Mouse (Mus musculus) spleen, postnatal 10 days (tissue): ENCODE measurements at regions not wholly inside any gene's neighbourhood (a gene's known extent, or its start where the extent isn't known, plus 50 kb on each side); places are given as distances from the start of the nearest gene placed in this dataset.

Source experiments
- DNase-seq, 2 experiments: peaks; one replicate each; pipeline ENCODE4 v3.0.0; 2021 to 2022; ENCODE audit warnings: low spot score in 2 of 2

GRCm38 (mm10) chr1:75833071-75833830 lies 287.2 kb downstream of the Slc4a3 start:
- no peak for DNase-seq

- DNase-seq: no peak
These were observed 288.3 kb downstream of the Slc4a3 start for GRCm38 (mm10) chr1:75834361-75834760.

GRCm38 (mm10) chr1:75839551-75840223 lies 293.6 kb downstream of the Slc4a3 start:
- DNase-seq: no peak

GRCm38 (mm10) chr1:75842396-75842795 lies 296.3 kb downstream of the Slc4a3 start:
- DNase-seq: no peak

GRCm38 (mm10) chr1:75843326-75843725 lies 297.3 kb downstream of the Slc4a3 start:
- DNase-seq: no peak

- DNase-seq: no peak
These were observed 298.1 kb downstream of the Slc4a3 start for GRCm38 (mm10) chr1:75844123-75844522.

GRCm38 (mm10) chr1:75844529-75844928 lies 298.5 kb downstream of the Slc4a3 start:
- DNase-seq: no peak

GRCm38 (mm10) chr1:75844981-75845380 lies 298.9 kb downstream of the Slc4a3 start:
- DNase-seq: no peak

- no peak for DNase-seq
These were observed 299.9 kb downstream of the Slc4a3 start for GRCm38 (mm10) chr1:75845771-75846535.

GRCm38 (mm10) chr1:75847681-75848080 lies 301.6 kb downstream of the Slc4a3 start:
- no peak for DNase-seq

- DNase-seq: no peak
These were observed 302.4 kb downstream of the Slc4a3 start for GRCm38 (mm10) chr1:75848436-75848835.

- DNase-seq: no peak
These were observed 304.1 kb downstream of the Slc4a3 start for GRCm38 (mm10) chr1:75850131-75850530.

GRCm38 (mm10) chr1:75858551-75859255 lies 312.6 kb downstream of the Slc4a3 start:
- no peak for DNase-seq

GRCm38 (mm10) chr1:75862757-75863156 lies 316.7 kb downstream of the Slc4a3 start:
- DNase-seq: no peak

GRCm38 (mm10) chr1:75866556-75866955 lies 320.5 kb downstream of the Slc4a3 start:
- no peak for DNase-seq

GRCm38 (mm10) chr1:75869414-75869813 lies 323.3 kb downstream of the Slc4a3 start:
- no peak for DNase-seq

- no peak for DNase-seq
These were observed 323.8 kb downstream of the Slc4a3 start for GRCm38 (mm10) chr1:75869846-75870245.

- DNase-seq: no peak
These were observed 327.8 kb downstream of the Slc4a3 start for GRCm38 (mm10) chr1:75873911-75874310.

GRCm38 (mm10) chr1:75877209-75877608 lies 331.1 kb downstream of the Slc4a3 start:
- no peak for DNase-seq

- no peak for DNase-seq
These were observed 339.6 kb downstream of the Slc4a3 start for GRCm38 (mm10) chr1:75885632-75886031.

GRCm38 (mm10) chr1:75888499-75889208 lies 342.6 kb downstream of the Slc4a3 start:
- DNase-seq: no peak
